Mouse (Mus musculus) left cerebral cortex, adult 9 months (tissue): ENCODE measurements around the gene Acot1.
"Not testable (repeated sequence)": the region's sequence is repeated elsewhere in the genome, so short reads cannot be mapped to it uniquely, and the experiment has no call there.

ENCODE experiments used
- DNase-seq, 2 experiments: peaks; one replicate each; pipeline ENCODE4 v3.0.0; 2022; ENCODE audit warnings: low spot score in 2 of 2

The Acot1 gene

DNA sequence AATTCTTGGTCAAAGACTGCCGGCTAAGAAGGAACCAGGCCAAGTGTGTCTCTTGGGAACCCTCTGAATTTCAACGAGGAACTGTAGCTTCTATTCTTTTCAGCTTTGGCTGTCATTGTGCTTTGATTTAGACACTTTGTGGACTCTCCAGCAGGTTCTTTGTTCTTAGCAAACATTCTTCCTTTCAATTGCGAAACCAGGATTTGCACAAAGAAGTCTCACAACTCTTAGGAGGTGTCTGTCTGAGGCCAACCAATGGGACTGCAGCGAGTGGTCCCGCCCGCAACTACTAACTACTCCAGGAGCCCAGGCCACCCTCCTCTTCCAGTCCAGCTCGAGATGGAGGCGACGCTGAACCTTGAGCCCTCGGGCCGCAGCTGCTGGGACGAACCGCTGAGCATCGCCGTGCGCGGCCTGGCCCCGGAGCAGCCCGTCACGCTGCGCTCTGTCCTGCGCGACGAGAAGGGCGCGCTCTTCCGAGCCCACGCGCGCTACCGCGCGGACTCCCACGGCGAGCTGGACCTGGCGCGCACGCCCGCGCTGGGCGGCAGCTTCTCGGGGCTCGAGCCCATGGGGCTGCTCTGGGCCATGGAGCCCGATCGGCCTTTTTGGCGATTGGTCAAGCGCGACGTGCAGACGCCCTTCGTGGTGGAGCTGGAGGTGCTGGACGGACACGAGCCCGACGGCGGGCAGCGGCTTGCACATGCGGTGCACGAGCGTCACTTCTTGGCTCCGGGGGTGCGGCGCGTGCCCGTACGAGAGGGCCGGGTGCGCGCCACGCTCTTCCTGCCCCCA is at the start of gene Acot1:
Gene Acot1 (plus strand): TSS at position 320 of the 795 bp plus-strand sequence.
- DNase-seq: peak; percentile 50 to 54

DNA sequence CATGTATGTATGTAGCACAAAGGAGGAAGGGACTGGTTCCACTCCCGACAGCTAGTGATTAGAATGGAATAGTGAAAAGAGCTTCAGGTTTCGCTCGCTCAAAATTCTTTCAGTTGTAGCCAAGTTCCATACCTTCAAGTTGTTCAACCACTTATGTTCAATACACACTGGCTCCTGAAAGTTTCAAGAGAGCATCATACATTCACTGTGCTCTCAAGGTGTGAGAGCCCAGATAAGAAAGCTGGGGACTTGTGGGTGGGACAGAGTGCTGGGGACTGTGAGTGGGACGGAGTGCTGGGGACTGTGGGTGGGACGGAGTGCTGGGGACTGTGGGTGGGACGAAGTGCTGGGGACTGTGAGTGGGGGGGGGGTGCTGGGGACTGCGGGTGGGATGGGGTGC is 44.1 kb upstream of the Acot1 start:
- DNase-seq: no peak

DNA sequence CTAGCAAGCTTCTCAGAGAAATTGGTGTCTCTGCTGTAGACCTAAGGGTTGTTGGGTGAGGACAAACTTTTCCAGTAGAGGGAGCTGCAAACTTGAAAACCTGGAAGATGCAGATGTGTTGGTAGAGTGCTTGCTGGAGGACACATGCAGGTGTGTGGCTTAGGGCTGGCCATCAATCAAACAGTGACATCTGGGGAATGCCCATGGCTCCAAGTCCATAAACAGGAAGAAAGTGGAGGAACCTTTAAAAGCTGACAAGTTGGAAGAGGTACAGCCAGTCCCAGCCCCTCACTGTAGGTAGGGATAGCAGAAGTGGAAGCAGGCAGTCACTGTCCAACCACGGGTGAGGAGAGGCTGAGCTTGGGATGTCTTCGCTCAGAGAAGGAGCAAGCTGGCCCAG is 37.2 kb upstream of the Acot1 start:
- DNase-seq: peak in 1 of 2 experiments; percentile 67

DNA sequence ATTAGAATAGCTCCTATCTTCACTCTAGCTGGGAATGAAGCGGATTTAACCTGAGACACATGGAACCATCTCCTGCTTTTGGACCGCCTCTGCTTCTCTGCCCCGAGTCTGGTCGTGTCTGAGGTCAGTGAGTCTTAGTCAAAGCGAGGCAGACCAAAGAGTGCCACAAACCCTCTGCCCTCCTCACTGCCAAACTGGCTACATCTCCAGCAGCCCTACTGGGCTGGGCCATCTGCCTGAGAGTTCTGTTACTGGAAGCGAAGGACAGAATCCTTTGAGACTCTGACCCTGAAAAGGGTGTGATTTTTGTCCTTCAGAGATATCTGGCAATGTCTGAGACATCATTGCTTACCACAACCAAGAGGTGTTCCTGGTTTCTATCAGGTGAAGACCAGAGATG is 30.4 kb upstream of the Acot1 start:
- DNase-seq: no peak

DNA sequence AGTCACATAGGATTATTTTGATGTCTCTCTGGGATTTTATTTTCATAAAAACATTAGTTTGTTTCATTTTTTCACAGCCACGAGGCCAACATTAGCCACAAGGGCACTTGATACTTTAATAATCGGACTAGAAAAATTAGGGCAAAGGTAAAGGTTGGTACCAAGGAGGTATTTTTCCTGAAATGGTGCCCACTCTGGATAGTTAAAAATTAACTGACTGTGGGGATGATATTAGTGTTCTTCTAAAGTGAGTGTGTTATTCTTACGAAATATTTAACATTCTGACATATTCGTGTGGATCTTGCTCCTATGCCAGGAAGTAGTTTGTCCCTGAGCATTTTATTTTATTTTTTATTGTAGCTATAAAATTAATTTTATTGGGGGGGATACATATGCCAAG is 27.7 kb upstream of the Acot1 start:
- DNase-seq: no peak

DNA sequence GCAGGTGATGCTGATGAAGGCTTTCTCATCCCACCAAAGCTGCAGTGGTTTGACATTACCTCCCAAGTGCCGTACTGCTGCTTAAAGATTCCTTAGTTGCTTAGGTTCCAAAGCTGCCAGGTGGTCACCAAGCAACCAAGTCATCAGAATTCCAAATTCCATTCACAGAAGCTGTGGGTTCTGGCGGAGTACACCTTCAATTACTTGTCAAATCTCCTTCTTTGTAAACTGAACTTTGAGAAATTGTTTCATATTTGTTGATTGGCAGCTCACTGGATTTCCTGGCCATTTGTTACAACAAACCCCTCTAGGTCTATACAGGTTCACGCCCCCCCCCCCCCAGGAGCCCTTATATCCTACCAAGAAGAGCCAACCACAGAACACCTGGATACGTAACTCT is 24.5 kb upstream of the Acot1 start, which contains the start of gene Heatr4:
Gene Heatr4 (minus strand): TSS at position 101 of the 400 bp plus-strand sequence.
- no peak for DNase-seq

DNA sequence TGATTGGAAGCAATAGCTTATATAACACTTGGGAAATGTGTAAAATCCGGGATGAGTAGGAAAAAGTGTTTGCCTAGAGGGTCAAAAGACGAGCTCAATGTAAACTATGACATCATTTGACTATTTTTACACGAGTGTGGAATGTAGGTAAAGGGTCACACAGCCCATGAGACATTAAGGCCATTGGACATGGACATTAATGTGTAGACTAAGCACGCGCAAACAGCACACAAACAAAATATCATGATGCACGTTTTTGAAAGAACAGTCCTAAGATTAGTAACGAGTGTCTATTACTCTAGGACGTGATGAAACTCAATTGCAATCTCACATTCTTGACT is 22.1 kb upstream of the Acot1 start:
- no peak for DNase-seq

DNA sequence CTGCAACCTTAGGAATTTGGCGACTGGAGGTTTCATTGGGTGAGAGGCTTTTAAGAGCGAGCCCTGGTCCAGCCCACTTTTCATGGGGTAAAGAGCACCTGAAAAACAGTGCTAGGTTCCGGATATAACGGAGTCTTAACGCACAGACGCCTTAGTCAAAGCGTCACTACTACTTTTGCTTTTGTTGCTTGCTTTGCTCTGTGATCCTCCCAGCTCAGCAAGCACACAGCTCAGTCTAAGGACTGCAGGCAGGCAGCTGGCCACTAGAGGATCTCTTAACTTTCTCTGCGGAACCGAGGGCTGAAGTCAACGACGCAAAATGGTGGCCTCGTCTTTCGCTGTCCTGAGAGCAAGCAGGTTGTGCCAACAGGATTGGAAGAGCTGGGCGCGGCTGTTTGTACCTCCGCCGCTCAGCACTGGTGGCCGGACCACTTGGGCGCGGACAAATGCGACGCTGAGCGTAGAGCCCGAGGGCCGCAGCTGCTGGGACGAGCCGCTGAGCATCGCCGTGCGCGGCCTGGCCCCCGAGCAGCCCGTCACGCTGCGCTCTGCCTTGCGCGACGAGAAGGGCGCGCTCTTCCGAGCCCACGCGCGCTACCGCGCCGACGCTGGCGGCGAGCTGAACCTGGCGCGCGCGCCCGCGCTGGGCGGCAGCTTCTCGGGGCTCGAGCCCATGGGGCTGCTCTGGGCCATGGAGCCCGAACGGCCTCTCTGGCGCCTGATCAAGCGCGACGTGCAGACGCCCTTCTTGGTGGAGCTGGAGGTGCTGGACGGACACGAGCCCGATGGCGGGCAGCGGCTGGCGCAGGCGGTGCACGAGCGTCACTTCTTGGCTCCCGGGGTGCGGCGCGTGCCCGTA is 21.5 kb upstream of the Acot1 start, which contains the start of gene Acot2:
Gene Acot2 (plus strand): TSS at position 279 of the 859 bp plus-strand sequence.
- DNase-seq: peak; percentile 53 to 78

DNA sequence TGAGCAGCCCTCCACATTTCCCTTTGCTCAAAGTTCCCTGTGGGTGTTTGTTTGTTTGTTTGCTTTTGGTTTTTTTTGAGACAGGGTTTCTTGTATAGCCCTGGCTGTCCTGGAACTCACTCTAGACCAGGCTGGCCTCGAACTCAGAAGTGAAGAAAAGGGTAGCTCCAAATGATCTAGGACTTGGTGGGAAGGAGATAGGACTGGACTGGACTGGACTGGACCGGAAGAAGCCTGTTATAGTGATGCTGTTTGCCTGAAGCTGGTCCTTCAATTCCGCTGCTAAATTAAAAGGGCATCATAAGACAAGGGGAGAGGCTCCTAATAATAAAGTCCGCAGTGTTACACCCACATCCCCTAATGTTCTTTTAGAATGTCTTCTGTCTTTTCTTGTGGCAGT is 20.8 kb upstream of the Acot1 start:
- no peak for DNase-seq

DNA sequence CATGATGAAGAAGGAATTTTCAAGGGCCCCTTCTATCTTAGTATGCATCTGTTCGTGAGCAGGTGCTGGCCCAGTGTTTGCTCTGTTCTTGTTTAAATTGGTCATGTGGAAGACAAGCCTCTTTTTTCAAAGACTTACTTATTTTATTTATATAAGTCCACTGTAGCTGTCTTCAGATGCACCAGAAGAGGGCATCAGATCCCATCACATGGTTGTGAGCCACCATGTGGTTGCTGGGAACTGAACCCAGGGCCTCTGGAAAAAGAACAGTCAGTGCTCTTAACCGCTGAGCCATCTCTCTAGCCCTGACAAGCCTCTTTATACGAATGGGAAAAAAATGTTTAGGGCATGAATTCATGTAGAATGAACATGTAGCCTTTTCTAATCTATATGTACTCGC is 19.9 kb upstream of the Acot1 start:
- no peak for DNase-seq

DNA sequence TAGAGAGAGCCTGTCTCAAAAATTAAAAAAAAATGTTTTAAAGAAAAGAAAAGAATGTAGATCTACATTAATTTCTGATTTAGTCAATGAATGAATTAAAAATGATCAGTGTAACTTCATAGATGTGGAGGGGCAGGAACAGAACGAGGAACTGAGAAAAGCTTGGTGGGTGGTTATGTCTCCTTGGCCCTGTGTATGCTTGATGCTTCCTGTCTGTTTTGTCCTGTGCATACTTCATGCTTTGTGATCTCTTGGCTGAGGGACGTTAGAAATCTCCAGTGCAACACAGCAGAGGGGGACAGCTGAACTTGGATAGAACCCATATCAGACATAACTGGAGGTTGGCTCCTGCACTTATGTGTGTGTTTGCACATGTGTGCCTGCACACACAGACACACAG is 12.1 kb upstream of the Acot1 start:
- no peak for DNase-seq

DNA sequence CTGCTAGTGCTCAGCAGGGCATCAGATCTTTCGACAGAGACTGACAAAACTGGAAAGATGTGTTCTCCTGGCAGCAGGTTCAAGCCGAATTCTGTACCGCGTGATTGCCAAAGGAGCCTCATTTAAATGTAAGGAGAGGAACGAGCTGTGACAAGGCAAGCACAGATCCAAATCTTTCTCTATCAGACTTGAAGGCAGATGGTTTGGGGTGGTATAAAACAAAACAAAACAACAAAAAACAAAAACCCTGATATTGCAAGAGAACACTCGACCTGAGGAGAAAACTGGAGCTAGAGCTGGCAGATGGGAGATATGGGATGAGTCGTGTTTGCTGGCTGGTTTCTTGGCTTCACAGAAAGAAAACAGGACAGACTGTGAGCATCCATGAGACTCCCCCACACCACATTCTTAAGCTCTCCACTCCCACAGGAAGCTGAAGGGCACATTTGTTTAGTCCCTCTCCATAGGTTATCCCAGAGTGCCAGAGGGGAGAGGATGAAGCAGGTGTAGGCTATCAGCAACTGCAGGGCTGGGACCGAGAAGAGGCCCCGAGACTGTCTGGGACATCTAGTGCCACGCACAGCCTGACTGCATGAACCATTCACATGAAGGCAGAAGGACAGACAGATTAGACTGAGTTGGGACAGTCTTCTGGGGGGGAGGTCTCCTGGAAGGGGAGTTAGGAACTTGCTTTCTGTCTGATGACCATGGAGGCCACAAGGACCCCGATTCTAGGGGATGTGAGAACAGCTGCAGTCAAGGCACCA is 10.8 kb upstream of the Acot1 start:
- DNase-seq: peak in 1 of 2 experiments; percentile 29

DNA sequence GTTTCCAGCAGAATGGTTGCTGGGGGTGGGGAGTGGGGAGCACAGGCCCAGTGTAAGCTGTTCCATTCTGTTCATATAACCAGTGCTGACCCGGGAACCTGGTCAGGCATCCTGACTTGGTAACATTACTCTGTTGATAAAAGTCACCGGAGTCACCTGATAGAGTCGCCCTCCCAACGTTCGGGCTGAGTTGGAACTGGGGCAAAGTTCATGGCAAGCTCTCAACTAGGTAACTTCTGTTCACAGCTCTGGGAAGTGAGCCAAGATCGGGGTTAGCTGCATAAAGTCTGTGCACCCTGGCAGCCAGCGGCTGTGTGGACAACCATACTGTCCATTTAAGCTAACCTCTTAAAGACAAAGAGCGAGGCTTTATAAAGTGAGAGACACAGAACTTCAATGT is 10.1 kb upstream of the Acot1 start:
- DNase-seq: not testable (repeated sequence)

DNA sequence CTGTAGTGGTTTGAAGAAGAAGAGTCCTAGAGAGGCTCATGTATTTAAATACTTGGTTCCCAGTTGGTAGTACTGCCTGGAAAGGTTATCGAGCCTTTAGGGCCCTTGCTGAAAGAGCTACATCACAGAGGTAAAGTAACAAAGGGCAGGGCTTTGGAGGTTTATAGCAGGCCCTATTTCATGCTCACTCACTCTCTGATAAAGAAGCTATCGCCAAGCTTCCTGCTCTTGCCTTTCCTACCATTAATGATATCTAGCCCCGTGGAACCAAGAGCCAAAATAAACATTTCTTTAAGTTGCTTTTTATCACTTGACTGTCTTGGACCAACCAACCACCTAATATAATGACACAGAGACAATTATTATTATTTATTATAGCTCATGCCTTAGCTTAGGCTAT is 8.9 kb upstream of the Acot1 start:
- DNase-seq: no peak

DNA sequence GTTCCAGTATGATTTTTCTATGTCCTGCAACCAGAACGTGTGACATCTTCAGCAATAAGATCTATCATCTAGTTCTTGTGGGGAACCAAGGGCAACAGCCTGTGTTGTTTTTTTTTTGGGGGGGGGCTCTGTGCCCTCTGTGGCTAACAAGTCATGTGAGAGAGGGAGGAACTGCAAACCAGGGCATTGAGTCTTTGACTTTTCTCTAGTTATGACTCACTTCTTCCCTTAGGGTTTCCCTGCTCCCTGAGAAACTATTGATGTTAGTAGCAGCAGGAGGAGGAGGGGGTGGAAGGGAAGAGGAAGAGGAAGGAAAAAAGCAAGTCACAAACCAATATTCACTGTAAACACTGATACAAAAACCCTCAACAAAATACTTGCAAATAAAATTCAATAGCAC is 5.4 kb upstream of the Acot1 start:
- no peak for DNase-seq

DNA sequence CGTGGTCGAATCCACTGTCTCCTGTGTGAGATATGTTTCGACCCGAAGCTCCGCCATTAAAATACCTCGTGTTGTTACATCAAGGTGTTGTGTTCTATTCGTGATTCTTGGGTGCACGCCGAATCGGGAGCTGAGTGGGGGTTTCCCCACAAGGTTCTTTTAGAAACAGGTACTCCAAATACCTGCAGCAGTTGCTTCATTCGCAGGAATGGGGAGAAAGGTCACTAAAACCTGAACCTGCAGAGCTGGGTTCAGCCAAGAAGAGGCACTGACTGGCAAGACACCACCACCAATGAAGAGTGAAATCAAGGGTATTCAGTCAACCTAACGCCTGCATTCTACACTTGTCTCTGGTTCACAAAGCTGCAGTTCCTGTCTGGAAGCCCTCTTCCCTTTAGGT is 1.0 kb upstream of the Acot1 start:
- DNase-seq: no peak

DNA sequence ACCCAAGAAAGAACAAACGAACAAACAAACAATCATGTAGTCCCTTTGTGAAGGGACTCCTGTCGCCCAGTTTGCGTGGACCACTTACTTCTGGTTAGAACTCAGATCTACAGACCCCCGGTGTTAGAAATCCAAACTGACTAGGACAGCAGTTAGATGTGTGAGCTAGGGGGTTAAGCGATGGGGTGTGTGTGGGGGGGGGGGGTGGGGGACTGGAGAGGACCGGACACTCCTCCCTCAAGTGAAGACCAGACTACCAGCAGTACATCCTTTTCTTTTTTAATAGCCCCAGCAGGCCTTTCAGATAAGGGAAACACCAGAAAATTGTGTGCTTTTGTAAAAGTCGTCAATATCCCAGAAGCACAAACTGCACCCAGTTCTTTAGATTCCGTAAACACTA is 561 bp upstream of the Acot1 start:
- DNase-seq: no peak

DNA sequence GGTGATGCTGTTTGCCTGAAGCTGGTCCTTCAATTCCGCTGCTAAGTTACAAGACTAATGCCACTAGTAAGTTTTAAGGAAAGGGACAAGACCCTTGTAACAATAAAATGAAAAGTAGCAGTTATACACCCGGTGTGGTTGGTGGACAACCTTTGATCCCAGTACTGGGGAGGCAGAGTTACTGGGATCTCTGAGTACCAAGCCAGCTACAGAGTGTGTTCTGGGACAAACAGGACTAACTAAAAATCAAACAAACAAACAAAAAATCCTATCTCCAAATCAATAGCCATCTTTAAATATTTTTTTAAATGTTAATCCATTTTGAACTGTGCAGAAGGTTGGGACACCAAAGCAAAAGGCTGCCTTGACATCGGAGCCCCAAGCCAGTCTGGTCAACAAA is 911 bp downstream of the Acot1 start:
- no peak for DNase-seq

DNA sequence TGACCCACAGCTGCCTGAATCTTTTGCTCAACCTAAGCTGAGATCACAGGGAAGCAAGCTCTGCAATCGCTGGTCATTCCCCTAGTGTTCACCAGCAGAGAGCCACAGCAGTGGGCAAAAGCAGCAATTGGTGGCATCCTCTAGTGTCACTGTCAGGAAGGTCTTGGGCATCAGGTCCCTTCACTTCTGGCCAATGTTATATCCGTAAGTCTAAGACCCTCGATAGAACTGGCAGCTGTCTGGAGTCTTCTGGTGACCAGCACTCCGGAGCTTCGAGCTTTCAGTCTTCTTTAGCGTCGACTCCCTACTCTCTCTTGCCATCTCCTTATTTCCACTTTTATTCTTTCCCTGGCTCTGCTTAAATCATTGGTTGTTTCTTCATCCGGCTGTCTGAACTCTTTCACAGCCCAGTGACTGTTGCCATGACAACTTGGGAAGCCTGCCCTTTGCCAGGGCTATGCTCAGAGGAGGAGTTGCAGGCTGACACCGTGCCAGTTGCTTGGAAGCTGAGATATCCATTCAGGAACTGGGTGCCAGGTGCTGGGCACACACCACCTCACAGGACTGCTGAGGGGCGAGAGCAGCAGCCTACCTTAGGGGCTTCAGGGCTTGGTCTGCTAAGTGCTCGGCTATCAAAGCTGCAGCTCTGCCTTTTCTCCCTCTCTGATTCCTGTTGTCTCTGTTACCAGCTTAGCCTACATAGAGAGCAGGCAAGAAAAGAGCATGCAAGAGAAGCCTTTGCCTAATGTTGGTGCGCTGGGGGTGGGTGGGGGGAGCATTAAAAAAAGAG is 2.2 kb downstream of the Acot1 start:
- peak in 1 of 2 experiments; percentile 69 for DNase-seq

DNA sequence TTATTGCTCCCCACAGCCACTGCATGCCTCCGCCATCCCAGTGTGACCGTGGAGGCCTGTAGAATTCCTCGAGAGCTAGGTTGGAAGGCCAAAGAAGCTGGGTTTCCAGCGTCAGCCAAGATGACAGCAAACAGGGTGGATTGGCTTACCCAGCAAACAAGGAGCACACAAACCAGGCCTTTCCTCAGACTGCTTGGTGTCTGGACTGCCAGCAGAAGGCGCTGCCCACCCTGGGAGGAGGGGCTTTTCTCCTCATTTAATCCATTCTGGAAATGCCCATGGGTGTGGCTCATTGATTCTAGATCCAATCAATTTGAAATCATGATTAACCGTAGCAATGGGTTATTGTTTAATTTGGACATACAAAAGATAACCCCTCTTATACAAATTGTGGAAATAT is 3.8 kb downstream of the Acot1 start:
- no peak for DNase-seq

DNA sequence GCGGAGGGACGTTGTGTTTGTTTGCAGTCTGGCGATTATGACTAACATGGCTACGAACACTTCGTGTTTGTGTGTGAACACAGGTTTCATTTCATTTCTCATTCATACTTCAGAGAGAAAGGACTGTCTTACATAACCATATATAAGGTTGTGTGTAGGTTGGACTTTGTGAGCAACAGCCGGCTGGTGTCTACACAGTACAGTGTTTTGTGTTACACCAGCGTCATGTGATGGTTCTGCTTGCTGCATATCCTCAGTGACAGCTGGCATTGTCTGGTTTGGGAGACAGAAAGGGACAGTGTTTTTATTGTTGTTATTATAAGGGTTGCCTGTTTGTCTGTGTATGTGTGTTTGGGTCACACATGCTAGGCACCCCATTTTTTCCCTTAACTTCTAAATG is 4.4 kb downstream of the Acot1 start:
- peak in 1 of 2 experiments; percentile 47 for DNase-seq
